Mouse (Mus musculus) adrenal gland, adult 18-20 months (tissue): ENCODE results near the gene Mapkbp1. TPM values are rescaled to one million over a fixed set of nuclear protein-coding genes. Genes with fewer than 3 reads are reported as not detected.
A peak's percentile ranks its signal among the peaks of the same experiment; 100 is the strongest.

ENCODE experiments used
- DNase-seq, 2 experiments: peaks; one replicate each; pipeline ENCODE4 v3.0.0; 2021 to 2022; ENCODE audit warnings: low spot score in 2 of 2
- microRNA-seq, 2 experiments: library from miRNA; unstranded; fragments of <30 nt; microRNA quantifications; one replicate each; pipeline ENCODE4 v1.2.0; 2021; ENCODE audit warnings: borderline number of aligned reads in 2 of 2
- total RNA-seq, 2 experiments: library from RNA; stranded (reverse); gene quantifications; 1 replicate in 1 of 2; 2 replicates in 1 of 2; pipeline ENCODE4 v1.2.3; 2021

Mapkbp1 gene
- total RNA-seq, 2 experiments from 2014 or later, result 9.4 to 11.7 TPM

DNA sequence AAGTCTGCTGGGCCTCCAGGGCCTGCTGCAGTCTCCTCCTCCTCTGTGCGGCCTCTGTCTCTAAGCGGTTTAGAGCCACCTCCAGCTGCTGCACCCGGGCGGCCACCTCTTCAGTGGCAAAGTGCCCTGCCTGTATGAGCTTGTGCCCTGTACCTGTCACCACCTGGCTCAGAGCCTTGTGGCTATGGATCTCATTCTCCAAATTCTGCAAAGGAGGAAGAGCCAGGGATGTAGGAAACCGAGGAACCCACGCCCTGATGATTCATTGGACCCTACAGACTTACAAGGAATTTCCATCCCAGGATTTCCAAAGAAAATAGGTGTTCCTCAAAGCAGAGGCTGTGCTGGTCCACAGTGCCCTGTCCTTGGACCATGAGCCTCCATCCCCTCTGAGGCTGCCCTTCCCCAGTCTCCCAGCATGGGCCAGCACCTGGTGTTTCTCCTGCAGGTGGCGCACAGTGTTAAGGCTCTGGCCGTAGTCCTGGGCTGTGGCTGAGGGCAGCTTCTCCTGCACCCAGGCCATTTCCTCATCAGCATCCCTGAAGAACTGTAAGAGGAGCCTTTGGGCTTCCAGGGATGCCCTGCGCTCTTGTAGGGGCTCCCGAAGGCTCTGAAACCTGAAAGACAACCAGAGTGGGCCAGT, 77.3 kb downstream of the Mapkbp1 start:
- DNase-seq, result peak; percentile 24 to 56

GRCm38 (mm10) chr2:120051405-120051804, 78.9 kb downstream of the Mapkbp1 start:
- no peak for DNase-seq

- DNase-seq, result peak in 1 of 2 experiments; percentile 21
Observed at GRCm38 (mm10) chr2:120054771-120055552, 82.5 kb downstream of the Mapkbp1 start.

GRCm38 (mm10) chr2:120055923-120056322, 83.4 kb downstream of the Mapkbp1 start:
- no peak for DNase-seq

- DNase-seq, result no peak
Observed at GRCm38 (mm10) chr2:120058818-120059217, 86.3 kb downstream of the Mapkbp1 start.

DNA sequence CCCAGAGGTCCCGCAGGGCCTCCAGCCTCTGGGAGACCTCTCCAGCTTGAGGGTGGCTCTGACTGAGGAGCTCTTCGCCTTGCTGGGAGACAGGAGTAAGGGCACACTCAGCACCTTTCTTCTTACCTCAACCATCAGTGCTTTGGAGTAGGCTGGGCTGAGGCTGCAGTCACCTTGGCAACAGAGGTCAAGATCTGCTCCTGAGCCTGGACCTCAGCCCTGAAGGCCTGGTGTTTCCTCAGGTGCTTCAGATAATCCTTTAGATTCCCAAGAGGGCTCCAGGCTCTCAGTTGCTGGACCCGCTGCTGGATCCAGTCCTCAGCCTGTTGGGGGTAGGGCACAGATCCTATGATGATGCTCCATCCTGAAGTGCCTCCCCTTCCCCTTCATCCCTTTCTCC, 87.0 kb downstream of the Mapkbp1 start:
- DNase-seq, result no peak

- no peak for DNase-seq
Observed at GRCm38 (mm10) chr2:120060190-120060589, 87.7 kb downstream of the Mapkbp1 start.

GRCm38 (mm10) chr2:120060651-120061050, 88.2 kb downstream of the Mapkbp1 start:
- no peak for DNase-seq

DNA sequence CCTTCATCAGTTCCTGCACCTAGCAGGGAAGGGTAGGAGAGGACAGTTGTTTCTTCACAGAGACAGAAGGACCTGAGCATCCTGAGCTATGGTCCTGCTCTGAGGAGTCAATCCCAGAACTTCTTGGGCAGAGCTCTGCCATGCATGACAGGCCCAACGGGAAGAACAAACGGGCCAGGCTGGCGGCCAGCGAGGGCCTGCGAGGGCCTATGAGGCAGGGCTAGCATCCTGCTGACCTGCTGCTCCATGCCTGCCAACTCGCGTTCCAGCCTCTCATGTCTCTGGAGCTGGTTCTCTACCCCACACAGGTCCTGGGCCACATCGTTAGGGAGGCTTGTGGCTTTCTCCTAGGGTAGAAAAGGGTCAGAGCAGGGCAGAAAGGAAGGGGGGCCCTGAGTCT, 89.7 kb downstream of the Mapkbp1 start:
- no peak for DNase-seq

DNA sequence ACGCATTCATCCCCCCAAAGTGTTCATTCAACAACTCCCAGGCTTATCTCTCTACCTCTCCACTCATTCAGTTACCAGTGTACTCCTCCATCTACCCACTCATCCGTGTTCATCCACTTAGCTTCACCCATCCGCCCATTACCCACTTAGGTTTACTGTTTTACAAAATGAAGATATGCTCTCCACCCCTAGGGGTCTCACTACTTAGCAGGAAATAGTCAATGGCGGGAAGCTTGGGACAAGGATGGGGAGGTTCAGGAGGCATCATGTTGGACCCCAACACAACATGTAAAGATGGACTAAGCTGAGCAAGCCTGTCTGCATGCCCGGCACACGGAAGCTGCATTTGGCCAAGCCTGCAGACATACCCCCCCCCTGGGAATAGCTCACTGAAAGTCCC, 92.1 kb downstream of the Mapkbp1 start:
- no peak for DNase-seq

- DNase-seq, result no peak
Observed at GRCm38 (mm10) chr2:120065243-120065642, 92.7 kb downstream of the Mapkbp1 start.

GRCm38 (mm10) chr2:120066224-120066623, 93.7 kb downstream of the Mapkbp1 start:
- no peak for DNase-seq

GRCm38 (mm10) chr2:120068555-120069465, 96.3 kb downstream of the Mapkbp1 start:
- DNase-seq, result no peak

DNA sequence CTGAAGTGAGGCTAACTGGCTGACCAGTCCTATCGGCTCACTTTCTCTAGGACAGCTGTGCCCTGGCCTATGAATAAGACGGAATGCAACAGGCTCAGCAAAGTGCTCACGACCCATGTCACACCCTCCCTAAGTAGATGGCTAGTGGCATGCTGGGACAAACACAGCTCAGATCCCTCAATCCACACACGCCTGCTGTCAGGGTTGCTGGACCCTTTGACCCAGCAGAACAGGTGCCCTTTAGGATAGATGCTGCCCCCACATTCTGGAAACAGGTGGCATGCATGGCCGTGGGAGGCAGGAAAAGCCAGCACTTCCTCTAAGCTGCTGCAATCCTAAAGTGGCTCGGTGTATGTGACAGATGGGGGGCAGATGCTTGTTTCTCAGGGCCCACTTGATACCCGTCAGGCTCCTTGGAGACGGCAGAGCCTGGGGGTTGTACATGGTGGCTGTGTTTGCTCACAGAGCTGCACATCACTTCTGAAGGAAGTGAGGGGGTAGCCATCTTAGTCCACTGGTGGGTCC, 97.0 kb downstream of the Mapkbp1 start:
- no peak for DNase-seq

GRCm38 (mm10) chr2:120074096-120074495, 101.6 kb downstream of the Mapkbp1 start:
- no peak for DNase-seq

- peak; percentile 24 to 46 for DNase-seq
Observed at GRCm38 (mm10) chr2:120076076-120076705, 103.7 kb downstream of the Mapkbp1 start.

Small RNA genes within 50 kb of the gene (microRNA-seq; reads per million reads assigned to microRNA genes)
- gene Mir7665, result 0 reads per million in 2 experiments

Other genes with a start within 250 kb of the Mapkbp1 start
- 1 to 10 TPM; 2.1 to 4.0 TPM for gene Itpka, start 230.4 kb upstream of the Mapkbp1 start, total RNA-seq
- gene Ltk, start 212.3 kb upstream of the Mapkbp1 start, total RNA-seq, result 1 to 10 TPM in 1 of 2 experiments, under 1 TPM in 1; 0.99 to 1.1 TPM
- 10 to 100 TPM; 12.5 to 14.4 TPM for gene Rpap1, start 185.2 kb upstream of the Mapkbp1 start, total RNA-seq
- 1 to 10 TPM; 2.5 to 3.5 TPM for gene Tyro3, start 175.0 kb upstream of the Mapkbp1 start, total RNA-seq
- gene Mga, start 75.5 kb upstream of the Mapkbp1 start, total RNA-seq, result 10 to 100 TPM; 38.8 to 45.0 TPM
- 1 to 10 TPM; 5.4 to 6.2 TPM for gene Jmjd7, start 54.8 kb downstream of the Mapkbp1 start, total RNA-seq
- 1 to 10 TPM; 1.5 to 1.7 TPM for gene Gm28042, start 54.8 kb downstream of the Mapkbp1 start, total RNA-seq
- 1 to 10 TPM; 1.9 to 2.4 TPM for gene Pla2g4b, start 60.7 kb downstream of the Mapkbp1 start, total RNA-seq
- gene Ehd4, start 181.9 kb downstream of the Mapkbp1 start, total RNA-seq, result 10 to 100 TPM; 34.4 to 39.2 TPM